Mouse (Mus musculus) left cerebral cortex, adult 11 months (tissue): ENCODE measurements around the gene Rbm25.
A peak's percentile ranks its signal among the peaks of the same experiment; 100 is the strongest.

Source experiments
- DNase-seq: peaks from one replicate; pipeline ENCODE4 v3.0.0; 2022; ENCODE audit warnings: low spot score

Rbm25 gene

GRCm38 (mm10) chr12:83650346-83650745 is 19.3 kb downstream of the Rbm25 start:
- no peak for DNase-seq

- no peak for DNase-seq
Measured at GRCm38 (mm10) chr12:83651414-83651813, 20.4 kb downstream of the Rbm25 start.

GRCm38 (mm10) chr12:83685466-83685865 is 54.4 kb downstream of the Rbm25 start:
- DNase-seq = no peak

- no peak for DNase-seq
Measured at GRCm38 (mm10) chr12:83686575-83687350, 55.7 kb downstream of the Rbm25 start.

GRCm38 (mm10) chr12:83687934-83688315 is 56.9 kb downstream of the Rbm25 start, which contains the start of gene Psen1:
TSS of gene Psen1 (plus strand) at chr12:83688152.
- DNase-seq = peak; percentile 89

GRCm38 (mm10) chr12:83688316-83689086 is 57.5 kb downstream of the Rbm25 start:
- no peak for DNase-seq

- DNase-seq = no peak
Measured at GRCm38 (mm10) chr12:83689087-83689432, 58.0 kb downstream of the Rbm25 start.

GRCm38 (mm10) chr12:83694011-83694410 is 63.0 kb downstream of the Rbm25 start:
- no peak for DNase-seq

GRCm38 (mm10) chr12:83694669-83695068 is 63.6 kb downstream of the Rbm25 start:
- DNase-seq = no peak

GRCm38 (mm10) chr12:83698637-83699036 is 67.6 kb downstream of the Rbm25 start:
- no peak for DNase-seq

GRCm38 (mm10) chr12:83701608-83702007 is 70.6 kb downstream of the Rbm25 start:
- no peak for DNase-seq

GRCm38 (mm10) chr12:83702796-83703195 is 71.8 kb downstream of the Rbm25 start:
- no peak for DNase-seq

GRCm38 (mm10) chr12:83706951-83707350 is 75.9 kb downstream of the Rbm25 start:
- no peak for DNase-seq

GRCm38 (mm10) chr12:83708160-83709092 is 77.4 kb downstream of the Rbm25 start:
- no peak for DNase-seq

- DNase-seq = no peak
Measured at GRCm38 (mm10) chr12:83709934-83710333, 78.9 kb downstream of the Rbm25 start.

GRCm38 (mm10) chr12:83713749-83714148 is 82.7 kb downstream of the Rbm25 start:
- DNase-seq = peak; percentile 70

GRCm38 (mm10) chr12:83716416-83717184 is 85.6 kb downstream of the Rbm25 start:
- DNase-seq = no peak

- DNase-seq = no peak
Measured at GRCm38 (mm10) chr12:83719431-83719830, 88.4 kb downstream of the Rbm25 start.

GRCm38 (mm10) chr12:83721281-83721680 is 90.2 kb downstream of the Rbm25 start:
- DNase-seq = no peak

GRCm38 (mm10) chr12:83723037-83723436 is 92.0 kb downstream of the Rbm25 start:
- no peak for DNase-seq

- DNase-seq = no peak
Measured at GRCm38 (mm10) chr12:83726510-83727308, 95.7 kb downstream of the Rbm25 start.
